Mouse (Mus musculus) cerebellum, adult 18-20 months (tissue): ENCODE data around the gene Tax1bp3.

Experiments
- DNase-seq, 2 experiments: peaks; one replicate each; pipeline ENCODE4 v3.0.0; 2021

The Tax1bp3 gene

DNA sequence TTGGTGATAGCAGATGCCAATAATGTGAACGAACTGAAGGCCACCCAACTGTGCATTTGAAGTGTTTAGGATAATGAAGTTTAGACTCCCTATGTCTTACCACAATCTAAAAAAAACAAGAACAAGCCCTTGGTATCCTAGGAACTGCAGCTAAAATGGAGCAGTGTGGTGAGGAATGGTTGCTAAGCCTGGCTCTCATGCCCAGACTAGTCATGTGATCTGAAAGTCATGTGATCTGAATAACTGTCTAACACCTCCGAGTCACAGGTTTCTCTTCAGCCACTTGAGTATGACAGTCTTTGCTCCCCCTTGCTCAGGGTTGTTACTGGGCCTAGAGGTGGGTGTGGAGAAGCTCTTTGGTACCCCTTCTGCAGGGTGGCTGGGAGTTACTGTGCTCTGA is 55.6 kb downstream of the Tax1bp3 start:
- DNase-seq = no peak
